Mouse (Mus musculus) ZHBTc4 (cell line): ENCODE data around the gene Bmpr1a.

Source experiments
- DNase-seq: peaks from one replicate; pipeline ENCODE4 v3.0.0-alpha.2; 2011; ENCODE audit warnings: low read depth, low spot score

Gene Bmpr1a

DNA sequence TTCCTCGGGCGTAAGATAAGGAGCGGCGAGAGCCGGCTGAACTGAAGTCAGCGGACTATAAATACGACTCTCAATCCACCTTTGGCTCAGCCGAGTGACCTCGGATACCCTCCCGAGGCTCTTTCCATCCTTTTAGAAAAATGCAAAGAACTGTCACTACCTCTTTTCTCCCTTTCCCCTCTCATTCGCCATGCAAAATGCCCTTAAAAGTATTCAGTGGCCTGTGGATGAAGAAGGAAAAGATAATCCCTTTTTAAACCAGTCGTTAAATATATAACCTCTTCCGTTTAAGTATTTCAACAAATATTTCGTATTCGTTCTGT is at the start of gene Bmpr1a:
Bmpr1a (minus strand) TSS at position 17 of the 323 bp plus-strand sequence.
- no peak for DNase-seq

DNA sequence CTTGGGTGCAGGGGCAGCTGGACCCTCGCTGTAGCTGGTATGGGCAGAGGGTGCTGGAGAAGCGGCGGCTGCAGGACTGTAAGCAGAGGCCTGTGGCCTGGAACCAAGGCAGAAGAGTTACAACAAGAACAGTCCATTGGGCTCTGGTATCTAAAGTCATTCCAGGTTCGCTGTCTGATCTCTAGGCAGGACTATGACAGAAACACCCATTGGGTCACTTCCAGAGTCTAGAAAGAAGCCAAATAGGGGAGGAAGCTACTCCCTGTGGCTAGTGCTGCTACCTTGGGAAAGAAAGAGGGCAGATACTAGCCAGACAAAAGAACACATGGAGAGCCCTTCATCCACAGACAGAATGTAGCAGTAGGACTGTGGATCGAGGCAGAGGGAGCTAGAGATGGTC is 49.1 kb upstream of the Bmpr1a start:
- no peak for DNase-seq

DNA sequence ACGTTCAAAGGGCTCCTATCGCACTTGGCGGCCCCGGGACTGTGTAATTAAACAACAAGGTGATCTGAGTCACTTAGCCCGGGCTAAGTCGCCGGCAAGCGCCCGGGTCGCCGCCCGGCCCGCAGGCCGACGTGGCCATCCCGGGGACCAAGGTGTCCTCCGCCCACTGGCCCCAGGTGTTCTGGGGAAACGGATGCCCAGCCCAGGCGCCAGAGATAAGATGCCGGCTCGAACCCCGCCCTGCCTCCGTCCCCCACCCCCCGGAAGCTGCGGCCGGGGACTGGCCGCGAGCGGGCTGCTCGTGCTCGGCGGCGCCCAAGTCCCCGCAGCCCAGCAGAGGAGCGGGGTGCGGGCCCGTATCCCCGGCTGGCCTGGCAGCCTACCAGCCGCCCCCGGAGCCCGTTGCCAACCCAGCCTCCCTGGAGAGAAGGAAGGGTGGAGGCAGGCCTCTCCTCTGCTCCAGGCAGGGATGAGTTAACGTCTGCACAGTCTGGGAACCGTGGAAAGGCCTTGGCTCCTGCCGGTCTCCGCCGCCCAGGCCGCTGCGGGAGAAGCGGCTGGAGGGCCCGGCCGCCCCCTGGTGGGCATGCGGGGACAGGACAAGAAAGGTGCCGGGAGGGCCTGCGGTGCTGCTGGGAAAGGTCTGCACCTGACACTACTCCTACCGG is 46.0 kb upstream of the Bmpr1a start:
- peak; percentile 94 for DNase-seq

- DNase-seq, result peak; percentile 89
Observed at GRCm38 (mm10) chr14:34548391-34549001, 45.4 kb upstream of the Bmpr1a start.

GRCm38 (mm10) chr14:34544545-34544944 is 41.4 kb upstream of the Bmpr1a start:
- DNase-seq, result no peak

DNA sequence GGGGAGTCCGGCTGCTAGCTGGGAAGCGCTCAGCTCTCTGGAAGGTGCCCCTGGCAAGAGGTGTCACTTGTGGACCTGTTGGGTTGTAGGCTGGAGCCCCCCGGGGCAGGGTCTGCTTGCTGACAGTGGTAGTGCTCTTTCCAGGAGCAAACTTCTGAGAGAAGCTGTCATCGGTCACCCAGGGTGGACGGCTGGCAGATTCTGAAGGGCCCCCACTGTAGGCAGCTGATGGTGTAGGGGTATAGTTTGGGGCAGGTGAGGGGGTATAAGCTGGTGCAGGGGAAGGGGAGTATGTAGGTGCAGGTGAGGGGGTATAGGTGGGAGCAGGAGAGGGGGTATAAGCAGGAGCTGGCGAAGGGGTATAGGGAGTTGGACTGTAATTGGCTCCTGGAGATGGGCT is 40.9 kb upstream of the Bmpr1a start:
- DNase-seq, result no peak

DNA sequence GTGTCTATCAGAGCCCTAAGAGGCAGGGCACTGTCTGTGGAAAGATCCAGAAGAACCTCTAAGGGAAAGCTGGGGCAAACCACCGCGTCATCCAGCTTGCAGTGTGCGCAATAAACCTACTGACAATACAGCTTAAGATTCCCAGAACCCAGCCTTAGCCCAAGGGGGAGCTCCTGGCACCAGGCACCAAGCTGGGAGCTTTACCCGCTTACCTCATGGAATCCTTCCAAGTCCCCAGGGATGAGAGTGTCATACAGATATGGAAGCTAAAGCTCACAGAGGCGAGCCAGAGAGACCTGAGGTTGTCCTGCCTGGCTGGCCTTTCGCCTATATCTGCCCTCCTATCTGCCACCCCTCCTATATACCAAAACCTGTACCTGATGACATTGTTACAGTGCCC is 40.5 kb upstream of the Bmpr1a start:
- DNase-seq, result no peak

GRCm38 (mm10) chr14:34541896-34542295 is 38.8 kb upstream of the Bmpr1a start:
- DNase-seq, result no peak

DNA sequence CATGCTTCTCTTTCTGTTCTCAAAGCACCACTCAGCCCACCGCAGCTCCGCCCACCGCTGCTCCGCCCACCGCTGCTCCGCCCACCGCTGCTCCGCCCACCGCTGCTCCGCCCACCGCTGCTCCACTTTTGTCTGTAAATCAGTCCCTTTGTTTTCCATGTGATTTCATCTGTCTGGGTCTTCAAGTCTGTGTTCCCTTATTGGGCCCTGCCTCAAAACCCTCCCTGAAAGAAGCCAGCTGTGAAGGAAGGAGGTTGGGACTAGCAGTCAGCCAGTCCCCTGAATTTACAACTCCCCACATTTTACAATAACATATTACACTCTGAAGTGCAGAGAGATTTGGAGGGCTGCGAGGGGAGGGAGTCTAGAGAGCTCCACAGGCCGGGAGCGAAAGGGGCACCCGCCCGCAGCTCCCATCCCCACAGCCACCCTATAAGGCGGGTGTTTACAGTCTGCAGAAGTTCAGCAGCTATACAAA is 37.6 kb upstream of the Bmpr1a start:
- peak; percentile 70 for DNase-seq

DNA sequence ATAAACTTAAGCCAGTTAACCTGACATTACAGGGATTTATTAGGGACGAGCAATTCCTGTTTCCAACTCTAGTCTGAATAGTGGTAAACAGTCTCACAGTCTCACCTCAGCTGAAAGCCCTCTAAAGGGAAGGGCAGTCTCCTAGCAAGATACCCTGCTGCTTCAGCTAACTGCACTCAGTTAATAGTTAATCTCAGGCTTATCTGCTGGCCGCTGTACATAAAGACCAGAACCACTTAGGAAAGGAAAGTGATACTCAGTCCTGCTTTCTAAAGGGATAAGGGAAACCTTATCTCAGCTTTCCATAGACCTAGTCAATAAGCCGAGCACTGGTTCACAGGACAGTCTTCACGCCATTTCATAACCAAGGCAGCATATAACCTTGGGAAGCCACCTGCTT is 32.7 kb upstream of the Bmpr1a start:
- no peak for DNase-seq

- DNase-seq, result no peak
Observed at GRCm38 (mm10) chr14:34533537-34533936, 30.4 kb upstream of the Bmpr1a start.

GRCm38 (mm10) chr14:34532536-34532935 is 29.4 kb upstream of the Bmpr1a start:
- no peak for DNase-seq

- no peak for DNase-seq
Observed at GRCm38 (mm10) chr14:34528804-34529203, 25.7 kb upstream of the Bmpr1a start.

- DNase-seq, result no peak
Observed at GRCm38 (mm10) chr14:34522701-34523100, 19.6 kb upstream of the Bmpr1a start, which contains the start of gene 9230112D13Rik. Gene 9230112D13Rik, minus strand, starts transcription at chr14:34522801.

- no peak for DNase-seq
Observed at GRCm38 (mm10) chr14:34517959-34518544, 14.9 kb upstream of the Bmpr1a start.

- no peak for DNase-seq
Observed at GRCm38 (mm10) chr14:34516960-34517577, 13.9 kb upstream of the Bmpr1a start.

DNA sequence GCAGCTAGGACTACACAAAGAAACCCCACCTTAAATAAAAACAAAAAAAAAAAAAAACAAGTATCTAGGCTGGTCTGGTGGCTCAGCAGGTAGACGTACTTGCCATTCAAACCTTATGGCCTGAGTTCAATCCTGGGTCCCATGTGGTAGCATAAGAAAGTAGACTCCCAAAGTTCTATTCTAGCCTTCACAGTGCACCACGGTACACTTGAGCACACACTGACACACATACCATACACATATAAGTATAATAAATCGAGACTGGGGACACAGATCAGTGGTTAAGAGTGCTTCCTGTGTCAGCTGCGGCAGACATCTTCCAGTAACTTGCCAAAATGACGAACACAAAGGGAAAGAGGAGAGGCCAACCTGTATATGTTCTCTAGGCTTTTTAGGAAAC is 12.7 kb upstream of the Bmpr1a start:
- no peak for DNase-seq

DNA sequence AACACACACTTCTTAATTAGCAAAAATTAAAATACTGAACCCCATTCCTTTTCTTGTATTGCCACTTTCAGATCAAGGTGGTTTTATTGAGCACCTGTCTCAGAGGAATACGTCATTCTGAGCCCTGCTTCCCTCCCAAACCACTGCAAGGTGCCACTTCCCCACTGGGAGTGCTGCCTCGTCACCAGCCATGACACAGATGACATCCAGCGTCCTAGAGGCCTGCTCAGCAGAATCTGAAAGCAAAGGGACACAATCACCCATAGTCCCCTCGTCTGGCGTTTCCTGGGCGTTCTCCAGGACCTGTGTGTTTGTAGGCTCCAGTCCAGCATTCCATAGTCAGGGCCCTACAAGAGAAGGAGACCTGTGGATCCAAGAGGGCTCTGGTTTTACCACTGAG is 11.0 kb upstream of the Bmpr1a start:
- DNase-seq, result no peak

- no peak for DNase-seq
Observed at GRCm38 (mm10) chr14:34512602-34513001, 9.5 kb upstream of the Bmpr1a start.

GRCm38 (mm10) chr14:34511901-34512300 is 8.8 kb upstream of the Bmpr1a start:
- DNase-seq, result no peak

- DNase-seq, result no peak
Observed at GRCm38 (mm10) chr14:34508842-34509439, 5.8 kb upstream of the Bmpr1a start.

- DNase-seq, result no peak
Observed at GRCm38 (mm10) chr14:34508187-34508840, 5.2 kb upstream of the Bmpr1a start.
